Mouse (Mus musculus): ENCODE measurements at regions not wholly inside any gene's neighbourhood (a gene's known extent, or its start where the extent isn't known, plus 50 kb on each side); places are given as distances from the start of the nearest gene placed in this dataset.

DNA sequence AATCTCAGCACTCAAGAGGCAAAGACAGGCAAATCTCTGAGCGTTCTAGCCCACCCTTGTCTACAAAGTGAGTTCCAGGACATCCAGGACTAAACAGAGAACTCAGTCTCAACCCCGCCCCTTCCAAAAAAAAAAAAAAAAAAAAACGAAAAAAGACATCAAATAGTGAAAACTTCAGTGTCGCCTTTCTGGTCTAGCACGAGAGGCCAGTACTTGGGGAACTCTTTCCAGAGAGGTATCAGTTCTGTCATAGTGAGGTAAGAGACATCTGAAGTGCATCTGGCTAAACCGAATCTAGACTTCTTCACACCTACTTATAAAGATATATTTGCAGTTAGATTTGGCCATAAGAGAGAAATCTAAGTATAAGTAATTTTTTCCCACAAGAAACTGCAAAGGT lies 393.8 kb downstream of the Rnd3 start:
- TF ChIP-seq CTCF (IDR thresholded peaks at IDR 0.05; ENCODE audit: low read depth) (no peak), EP300 (IDR thresholded peaks at IDR 0.05; ENCODE audit: low read depth) (no peak)
- no peak overlapping the region for H3K4me2 ChIP-seq (ENCODE audit: low read depth, low read length)
- WGBS (ENCODE audit: insufficient replicate concordance) = 70% methylated on average over 6 of the region's 6 CpGs
- H3K9ac ChIP-seq (replicated peaks) = no peak overlapping the region
- H3K27ac ChIP-seq (ENCODE audit: low read depth) = no peak overlapping the region
- H3K4me1 ChIP-seq (ENCODE audit: insufficient read depth) = no peaks in the 10 kb centered on the region
- ATAC-seq (no peak), DNase-seq (no peak)
- H3K27me3 ChIP-seq (ENCODE audit: insufficient read depth, low read length) = no peaks in the 10 kb centered on the region
- H3K4me3 ChIP-seq (ENCODE audit: low read depth, low read length) = no peak overlapping the region
- H3K36me3 ChIP-seq (replicated peaks; ENCODE audit: insufficient read depth, low read length) = no peaks in the 10 kb centered on the region
- H3K9me3 ChIP-seq (ENCODE audit: low read length) = no peaks in the 10 kb centered on the region

DNA sequence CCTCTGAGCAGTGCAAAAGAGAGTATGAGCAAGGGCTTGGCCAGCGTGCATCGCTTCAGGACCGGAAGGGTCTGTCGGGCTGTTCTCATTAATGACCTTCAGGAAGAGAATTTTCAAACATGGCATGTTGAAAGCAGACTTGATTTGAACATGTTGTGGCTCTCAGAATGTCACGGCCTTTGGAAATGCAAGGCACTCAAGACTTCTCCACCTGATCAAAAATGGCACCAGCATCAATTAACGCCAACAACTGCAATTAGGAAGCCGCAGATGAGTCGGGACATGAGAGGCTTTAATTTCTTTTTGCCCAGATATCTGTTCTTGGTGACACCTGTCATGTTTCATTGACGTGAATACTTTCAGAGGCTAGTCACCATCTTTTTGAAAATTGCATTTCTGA lies 396.5 kb downstream of the Rnd3 start:
- Histone ChIP-seq H3K4me3 (ENCODE audit: low read depth, low read length) (no peak overlapping the region), H3K4me1 (ENCODE audit: insufficient read depth) (no peaks in the 10 kb centered on the region), H3K9me3 (ENCODE audit: low read length) (no peaks in the 10 kb centered on the region), H3K9ac (replicated peaks) (no peak overlapping the region), H3K36me3 (replicated peaks; ENCODE audit: insufficient read depth, low read length) (no peaks in the 10 kb centered on the region), H3K4me2 (ENCODE audit: low read depth, low read length) (no peak overlapping the region), H3K27ac (ENCODE audit: low read depth) (no peak overlapping the region), H3K27me3 (ENCODE audit: insufficient read depth, low read length) (no peaks in the 10 kb centered on the region)
- 83% methylated on average over 9 of the region's 9 CpGs for WGBS (ENCODE audit: insufficient replicate concordance)
- ATAC-seq (no peak), DNase-seq (no peak)
- TF ChIP-seq EP300 (IDR thresholded peaks at IDR 0.05; ENCODE audit: low read depth) (no peak), CTCF (IDR thresholded peaks at IDR 0.05; ENCODE audit: low read depth) (no peak)

DNA sequence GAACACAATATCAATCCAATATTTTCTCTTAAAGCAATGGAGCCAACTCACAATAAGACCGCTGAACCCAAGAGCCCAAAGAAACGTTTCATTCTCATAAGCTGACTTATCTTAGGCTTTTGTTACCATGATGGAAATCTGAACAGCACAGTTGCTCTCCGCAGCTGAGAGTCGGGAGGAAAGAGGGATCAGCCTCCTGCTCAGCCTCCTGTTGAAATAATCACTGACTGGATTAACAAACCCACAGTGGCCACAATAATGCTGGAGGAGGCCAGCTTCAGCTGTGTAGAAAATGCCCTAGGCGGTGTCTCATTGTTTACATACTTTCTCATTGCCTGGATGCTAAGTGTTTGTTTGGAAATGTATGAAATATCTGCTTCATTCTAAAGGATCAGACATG lies 398.1 kb downstream of the Rnd3 start:
- H3K36me3 ChIP-seq (replicated peaks; ENCODE audit: insufficient read depth, low read length) = no peaks in the 10 kb centered on the region
- no peak overlapping the region for H3K27ac ChIP-seq (ENCODE audit: low read depth)
- H3K9me3 ChIP-seq (ENCODE audit: low read length) = no peaks in the 10 kb centered on the region
- ATAC-seq (no peak), DNase-seq (no peak)
- WGBS (ENCODE audit: insufficient replicate concordance) = 74% methylated on average over 5 of the region's 5 CpGs
- no peaks in the 10 kb centered on the region for H3K4me1 ChIP-seq (ENCODE audit: insufficient read depth)
- no peaks in the 10 kb centered on the region for H3K27me3 ChIP-seq (ENCODE audit: insufficient read depth, low read length)
- TF ChIP-seq CTCF (IDR thresholded peaks at IDR 0.05; ENCODE audit: low read depth) (no peak), EP300 (IDR thresholded peaks at IDR 0.05; ENCODE audit: low read depth) (no peak)
- no peak overlapping the region for H3K9ac ChIP-seq (replicated peaks)
- H3K4me3 ChIP-seq (ENCODE audit: low read depth, low read length) = no peak overlapping the region
- H3K4me2 ChIP-seq (ENCODE audit: low read depth, low read length) = no peak overlapping the region

DNA sequence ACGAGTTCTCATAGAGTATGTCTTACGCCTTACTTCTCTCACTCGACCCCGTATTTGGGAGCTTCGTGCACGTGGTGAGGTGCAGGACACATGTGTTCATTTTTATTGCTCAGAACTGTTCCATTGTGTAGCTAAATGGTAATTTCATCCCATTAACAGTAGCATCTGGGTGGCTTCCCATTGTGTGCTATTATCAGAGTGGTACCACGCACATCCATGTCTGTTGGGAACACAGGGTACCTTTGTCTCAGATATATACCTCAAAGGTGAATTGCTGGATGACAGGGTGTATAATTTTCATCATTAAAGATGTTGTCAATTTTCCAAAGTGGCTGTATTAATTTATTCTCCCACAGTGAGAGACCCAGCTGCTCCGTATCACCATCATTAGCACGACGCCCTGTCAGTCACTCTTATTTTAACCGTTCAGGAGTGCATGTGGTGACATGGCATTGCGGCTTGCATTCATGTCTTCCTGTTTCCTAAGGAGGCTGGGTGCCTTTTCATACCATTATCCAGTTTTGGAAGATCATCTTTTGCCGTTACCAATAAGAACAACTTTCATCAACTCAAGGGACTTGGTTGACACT lies 404.2 kb downstream of the Rnd3 start:
- TF ChIP-seq EP300 (IDR thresholded peaks at IDR 0.05; ENCODE audit: low read depth) (no peak), CTCF (IDR thresholded peaks at IDR 0.05; ENCODE audit: low read depth) (no peak)
- H3K4me3 ChIP-seq (ENCODE audit: low read depth, low read length) = no peak overlapping the region
- H3K27me3 ChIP-seq (ENCODE audit: insufficient read depth, low read length) = no peaks in the 10 kb centered on the region
- ATAC-seq = no peak
- H3K9ac ChIP-seq (replicated peaks) = no peak overlapping the region
- H3K4me2 ChIP-seq (ENCODE audit: low read depth, low read length) = no peak overlapping the region
- H3K4me1 ChIP-seq (ENCODE audit: insufficient read depth) = no peaks in the 10 kb centered on the region
- H3K27ac ChIP-seq (ENCODE audit: low read depth) = no peak overlapping the region
- WGBS (ENCODE audit: insufficient replicate concordance) = 84% methylated on average over 13 of the region's 13 CpGs
- no peaks in the 10 kb centered on the region for H3K9me3 ChIP-seq (ENCODE audit: low read length)
- no peak for DNase-seq
- H3K36me3 ChIP-seq (replicated peaks; ENCODE audit: insufficient read depth, low read length) = no peaks in the 10 kb centered on the region

DNA sequence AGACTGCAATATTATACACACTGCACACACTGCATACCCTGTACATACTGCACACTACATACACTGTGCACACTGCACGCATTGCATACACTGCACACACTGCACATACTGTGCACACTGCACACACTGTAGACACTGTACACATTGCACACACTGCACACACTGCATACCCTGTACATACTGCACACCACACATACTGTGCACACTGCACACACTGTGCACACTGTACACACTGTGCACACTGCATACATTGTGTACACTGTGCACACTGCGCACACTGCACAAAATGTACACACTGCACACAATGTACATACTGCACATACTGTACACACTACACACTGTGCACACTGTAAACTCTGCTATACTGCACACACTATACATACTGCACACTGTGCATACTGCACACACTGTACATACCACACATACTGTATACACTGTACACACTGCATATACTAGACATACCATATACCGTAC lies 405.1 kb downstream of the Rnd3 start:
- Histone ChIP-seq H3K4me3 (ENCODE audit: low read depth, low read length) (no peak overlapping the region), H3K9ac (replicated peaks) (no peak overlapping the region), H3K27me3 (ENCODE audit: insufficient read depth, low read length) (no peaks in the 10 kb centered on the region), H3K27ac (ENCODE audit: low read depth) (no peak overlapping the region), H3K4me1 (ENCODE audit: insufficient read depth) (no peaks in the 10 kb centered on the region), H3K4me2 (ENCODE audit: low read depth, low read length) (no peak overlapping the region), H3K36me3 (replicated peaks; ENCODE audit: insufficient read depth, low read length) (no peaks in the 10 kb centered on the region), H3K9me3 (ENCODE audit: low read length) (no peaks in the 10 kb centered on the region)
- ATAC-seq (no peak), DNase-seq (no peak)
- WGBS (ENCODE audit: insufficient replicate concordance) = 84% methylated on average over 3 of the region's 3 CpGs
- TF ChIP-seq CTCF (IDR thresholded peaks at IDR 0.05; ENCODE audit: low read depth) = no peak
- no peak for TF ChIP-seq EP300 (IDR thresholded peaks at IDR 0.05; ENCODE audit: low read depth)

DNA sequence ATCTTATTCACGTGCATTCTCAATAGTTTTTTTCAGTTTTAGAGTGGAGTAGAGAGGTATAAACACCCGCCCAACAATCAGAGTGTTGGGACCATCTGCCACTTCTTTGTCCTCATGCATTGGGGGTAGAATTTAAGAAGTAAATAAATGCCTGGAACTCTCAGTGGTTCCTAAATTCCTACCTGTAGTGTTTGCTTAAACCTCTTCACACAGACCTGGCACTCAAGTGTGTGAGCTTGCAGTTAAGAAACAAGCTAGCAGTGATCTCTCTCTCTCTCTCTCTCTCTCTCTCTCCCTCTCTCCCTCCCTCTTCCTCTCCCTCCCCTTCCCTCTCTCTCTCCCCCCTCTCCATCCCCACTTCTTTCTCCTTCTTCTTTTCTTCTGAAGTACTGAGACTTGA lies 406.5 kb downstream of the Rnd3 start:
- no peak for TF ChIP-seq CTCF (IDR thresholded peaks at IDR 0.05; ENCODE audit: low read depth)
- TF ChIP-seq EP300 (IDR thresholded peaks at IDR 0.05; ENCODE audit: low read depth) = no peak
- Histone ChIP-seq H3K4me2 (ENCODE audit: low read depth, low read length) (no peak overlapping the region), H3K9me3 (ENCODE audit: low read length) (no peaks in the 10 kb centered on the region), H3K9ac (replicated peaks) (no peak overlapping the region), H3K27ac (ENCODE audit: low read depth) (no peak overlapping the region), H3K36me3 (replicated peaks; ENCODE audit: insufficient read depth, low read length) (no peaks in the 10 kb centered on the region), H3K4me3 (ENCODE audit: low read depth, low read length) (no peak overlapping the region), H3K4me1 (ENCODE audit: insufficient read depth) (no peaks in the 10 kb centered on the region), H3K27me3 (ENCODE audit: insufficient read depth, low read length) (no peaks in the 10 kb centered on the region)
- ATAC-seq (no peak), DNase-seq (no peak)
- WGBS (ENCODE audit: insufficient replicate concordance) = 74% methylated on average over 2 of the region's 2 CpGs

DNA sequence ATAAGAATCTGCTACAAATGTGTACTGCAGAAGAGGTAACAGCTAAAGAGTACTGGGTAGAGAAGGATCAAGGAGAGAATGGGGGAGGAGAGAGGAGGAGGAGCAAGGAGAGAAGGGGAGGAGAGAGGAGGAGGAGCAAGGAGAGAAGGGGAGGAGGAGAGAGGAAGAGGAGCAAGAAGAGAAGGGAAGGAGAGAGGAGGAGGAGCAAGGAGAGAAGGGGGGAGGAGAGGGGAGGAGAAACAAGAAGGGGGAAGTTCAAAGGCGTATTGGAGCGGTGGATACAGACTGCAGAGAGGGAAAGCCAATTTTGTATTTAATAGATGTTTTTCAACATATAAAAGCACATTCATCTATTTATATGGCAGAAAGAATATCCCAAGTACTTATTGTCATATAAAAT lies 407.6 kb downstream of the Rnd3 start:
- Histone ChIP-seq H3K9ac (replicated peaks) (no peak overlapping the region), H3K9me3 (ENCODE audit: low read length) (no peaks in the 10 kb centered on the region), H3K4me2 (ENCODE audit: low read depth, low read length) (no peak overlapping the region), H3K27me3 (ENCODE audit: insufficient read depth, low read length) (no peaks in the 10 kb centered on the region), H3K4me1 (ENCODE audit: insufficient read depth) (no peaks in the 10 kb centered on the region), H3K27ac (ENCODE audit: low read depth) (no peak overlapping the region), H3K4me3 (ENCODE audit: low read depth, low read length) (no peak overlapping the region), H3K36me3 (replicated peaks; ENCODE audit: insufficient read depth, low read length) (no peaks in the 10 kb centered on the region)
- WGBS (ENCODE audit: insufficient replicate concordance) = 42% methylated on average over 2 of the region's 2 CpGs
- TF ChIP-seq CTCF (IDR thresholded peaks at IDR 0.05; ENCODE audit: low read depth) (no peak), EP300 (IDR thresholded peaks at IDR 0.05; ENCODE audit: low read depth) (no peak)
- DNase-seq = no peak
- ATAC-seq = no peak

All from liver, postnatal 0 days (tissue).